Mouse (Mus musculus) lung, embryonic 14.5 days (tissue): ENCODE data around the gene Eif6. TPM values are rescaled to one million over a fixed set of nuclear protein-coding genes. Genes with fewer than 3 reads are reported as not detected.

Experiments used
- ATAC-seq: fragments of 200-750 bp; cut with Nextera tagmentation; 2 replicates; pipeline ENCODE4 v1.8.0; 2017; ENCODE audit warnings: mild to moderate bottlenecking, moderate TSS enrichment, moderate library complexity; ENCODE audit not compliant: insufficient read depth
- DNase-seq: peaks from one replicate; pipeline ENCODE4 v3.0.0-alpha.2; 2015
- H3K27ac ChIP-seq: fragments of 300-500 bp; sonication (generic); 2 replicates; pipeline ENCODE4 v1.5.1; 2014; ENCODE audit warnings: low read depth, mild to moderate bottlenecking, moderate library complexity
- H3K27me3 ChIP-seq: fragments of 300-500 bp; sonication (generic); 2 replicates; pipeline ENCODE4 v1.6.1; 2014; ENCODE audit warnings: low read length, control low read depth; ENCODE audit not compliant: insufficient read depth
- H3K36me3 ChIP-seq: fragments of 300-500 bp; sonication (generic); 2 replicates; pipeline ENCODE4 v1.6.1; 2014; ENCODE audit warnings: control low read depth; ENCODE audit not compliant: insufficient read depth
- H3K4me1 ChIP-seq: fragments of 300-500 bp; sonication (generic); 2 replicates; pipeline ENCODE4 v1.6.1; 2014; ENCODE audit warnings: antibody characterized with exemption, control low read depth; ENCODE audit not compliant: insufficient read depth
- H3K4me2 ChIP-seq: fragments of 300-500 bp; sonication (generic); 2 replicates; pipeline ENCODE4 v1.6.1; 2014; ENCODE audit warnings: mild to moderate bottlenecking
- H3K4me3 ChIP-seq: fragments of 300-500 bp; sonication (generic); 2 replicates; pipeline ENCODE4 v1.5.1; 2014; ENCODE audit warnings: low read depth, low read length
- H3K9ac ChIP-seq: fragments of 300-500 bp; sonication (generic); 2 replicates; pipeline ENCODE4 v1.6.1; 2014
- H3K9me3 ChIP-seq: fragments of 300-500 bp; sonication (generic); 2 replicates; pipeline ENCODE4 v1.6.1; 2016; ENCODE audit warnings: low read depth, low read length, control low read depth
- CTCF ChIP-seq: IDR thresholded peaks from 2 replicates; pipeline ENCODE4 v1.5.1; 2016; ENCODE audit warnings: antibody characterized with exemption, low read depth
- WGBS: fragments of 180-500 bp; shearing (Covaris S2); extraction: QIAGEN DNeasy Blood & Tissue Kit; methylation state at CpG from one replicate; pipeline ENCODE4 v1.1.7; 2014; 5-methylcytosine and 5-hydroxymethylcytosine counted together
- polyA plus RNA-seq: library from polyadenylated mRNA; unstranded; fragments of >200 nt; fragmentation: Nextera tagmentation; extraction: Ambion mirVana; gene quantifications from 2 replicates; pipeline ENCODE4 v1.2.1, GENCODE M21; 2014

Eif6 gene
- polyA plus RNA-seq, 1 experiment from 2014 or later = 179 TPM

DNA sequence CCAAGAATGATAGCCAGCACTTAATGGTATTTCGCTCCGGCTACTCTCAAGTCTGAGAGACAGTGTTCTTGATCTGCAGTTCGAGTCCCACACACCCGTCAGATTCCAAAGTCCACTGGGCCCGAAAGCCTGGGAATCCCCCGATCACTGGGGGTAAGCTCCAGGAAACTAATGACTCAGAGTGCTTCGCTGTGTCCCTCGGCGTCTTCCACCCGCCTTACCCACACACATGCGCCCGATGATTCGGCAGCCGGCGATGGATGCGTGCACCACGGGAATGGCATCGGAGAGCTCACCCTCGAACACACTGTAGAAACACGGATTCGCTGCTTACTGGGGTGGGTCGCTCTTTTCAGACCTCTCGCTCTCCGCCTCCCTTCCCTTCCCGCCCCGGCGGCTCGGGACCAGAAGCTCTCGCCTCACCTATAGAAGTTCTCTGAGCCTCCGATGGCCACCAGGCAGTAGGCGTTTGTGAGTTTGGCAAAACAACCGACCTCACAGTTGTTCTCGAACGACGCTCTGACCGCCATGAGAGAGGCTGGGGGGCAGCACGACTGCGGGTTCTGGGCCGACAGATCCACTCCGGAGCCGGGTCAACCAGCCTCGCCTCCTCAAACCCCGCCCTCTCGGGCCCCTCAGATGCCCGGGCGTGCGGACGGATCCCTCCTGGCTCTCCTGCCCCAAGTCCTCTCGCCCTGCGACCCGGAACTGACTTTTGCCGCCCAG lies 658 bp downstream of the Eif6 start:
- ATAC-seq = 0 out of 2 replicates have a peak, but pooled peaks have one; percentile 0
- Histone ChIP-seq H3K9ac (peak overlapping the region; percentile 80), H3K9me3 (no peaks in the 10 kb centered on the region), H3K4me1 (no peaks in the 10 kb centered on the region; the same call in 1 of the 2 replicates), H3K4me2 (peak overlapping the region; percentile 83), H3K4me3 (peak overlapping the region; percentile 88), H3K27me3 (no peaks in the 10 kb centered on the region), H3K27ac (peak overlapping the region; percentile 82), H3K36me3 (peaks cover 27% of the 10 kb centered on the region)
- 1% methylated on average over 52 of the region's 52 CpGs for WGBS
- peak; percentile 14 for DNase-seq
- TF ChIP-seq CTCF = no peak

DNA sequence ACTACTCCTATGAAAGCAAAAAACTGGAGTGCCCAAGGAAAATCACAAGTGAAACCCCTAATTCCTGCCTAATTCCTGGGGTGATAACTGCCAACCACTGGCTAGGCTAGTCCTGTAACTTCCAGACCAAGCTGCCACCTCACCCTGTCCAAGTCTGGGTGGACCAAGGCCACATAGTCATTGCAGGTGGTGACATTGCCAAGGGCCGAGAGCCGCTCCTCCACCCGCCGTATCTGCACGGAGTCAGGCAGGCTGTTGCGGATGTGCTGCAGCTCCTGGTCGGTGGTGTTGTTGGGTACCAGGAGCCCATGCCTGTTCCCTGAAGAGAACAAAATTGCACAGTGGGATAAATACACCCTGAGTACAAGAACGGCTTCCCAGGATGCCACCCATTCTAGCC lies 3.0 kb downstream of the Eif6 start:
- Histone ChIP-seq H3K9ac (no peak overlapping the region), H3K4me3 (no peak overlapping the region), H3K4me1 (no peaks in the 10 kb centered on the region; the same call in 1 of the 2 replicates), H3K9me3 (no peaks in the 10 kb centered on the region), H3K27ac (no peak overlapping the region), H3K36me3 (peaks cover 45% of the 10 kb centered on the region), H3K27me3 (no peaks in the 10 kb centered on the region), H3K4me2 (no peak overlapping the region)
- no peak for ATAC-seq
- no peak for TF ChIP-seq CTCF
- WGBS = 98% methylated on average over 8 of the region's 8 CpGs
- DNase-seq = no peak

DNA sequence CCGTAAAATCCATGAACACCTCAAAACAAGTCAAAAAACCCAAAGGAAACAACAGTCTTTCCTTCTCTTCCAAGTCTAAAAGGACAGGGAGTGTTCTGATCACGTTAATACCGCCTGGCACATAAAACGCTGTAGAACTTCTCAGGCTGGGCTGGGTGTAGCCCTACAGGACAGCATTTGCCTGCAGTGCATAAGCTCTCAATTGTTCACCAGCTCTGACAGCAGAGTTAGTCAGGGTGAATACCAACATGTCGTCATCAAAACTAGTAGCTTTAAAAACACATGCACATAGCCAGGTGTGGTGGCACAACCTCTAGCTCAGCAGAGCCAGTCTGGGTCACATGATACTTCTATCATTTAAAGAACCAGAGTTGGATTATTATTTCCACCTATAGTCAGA lies 5.9 kb downstream of the Eif6 start:
- no peak overlapping the region for H3K9ac ChIP-seq
- no peak overlapping the region for H3K4me3 ChIP-seq
- H3K36me3 ChIP-seq = peaks cover 45% of the 10 kb centered on the region
- H3K27me3 ChIP-seq = no peaks in the 10 kb centered on the region
- H3K9me3 ChIP-seq = no peaks in the 10 kb centered on the region
- H3K4me2 ChIP-seq = no peak overlapping the region
- 89% methylated on average over 5 of the region's 5 CpGs for WGBS
- no peak for TF ChIP-seq CTCF
- no peak overlapping the region for H3K27ac ChIP-seq
- no peaks in the 10 kb centered on the region for H3K4me1 ChIP-seq
- DNase-seq (no peak), ATAC-seq (no peak)

DNA sequence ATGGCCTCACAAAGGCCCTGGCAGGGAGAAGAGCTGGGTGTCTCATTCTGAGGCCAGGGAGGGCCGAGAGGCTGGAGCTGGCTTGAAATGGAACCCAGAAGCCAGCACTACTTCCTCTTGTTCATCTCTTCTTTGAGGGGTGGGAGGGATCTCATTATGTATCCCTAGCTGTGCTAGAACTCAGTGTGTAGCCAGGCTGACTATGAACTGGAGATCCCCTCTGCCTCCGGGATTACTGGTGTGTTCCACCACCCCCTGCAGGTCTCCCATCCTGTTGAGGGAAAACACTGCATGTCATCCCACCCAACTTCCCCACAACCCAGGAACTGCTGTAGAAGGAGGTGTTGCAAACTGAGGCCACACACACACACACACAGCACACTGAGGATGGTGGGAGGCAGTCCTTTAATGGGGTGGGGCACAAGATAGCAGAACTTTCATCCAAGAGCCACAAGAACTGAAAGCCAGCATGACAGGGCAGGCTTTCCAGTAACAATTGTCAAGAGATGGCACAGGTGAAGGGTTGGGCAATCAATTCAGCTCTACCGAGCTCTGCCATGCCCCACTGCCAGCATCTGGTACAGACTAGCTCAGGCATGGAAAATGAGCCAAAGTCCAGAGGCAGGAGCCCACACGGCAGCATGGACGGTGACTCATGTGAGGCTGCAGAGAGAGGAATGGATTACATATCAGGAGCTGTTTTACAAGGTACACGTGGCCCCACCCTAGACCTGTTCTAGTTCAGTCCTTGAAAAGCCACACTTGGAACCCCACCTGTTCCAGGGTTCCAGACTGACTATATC lies 7.1 kb downstream of the Eif6 start:
- peak overlapping the region; percentile 83; the same call in 1 of the 2 replicates for H3K9ac ChIP-seq
- TF ChIP-seq CTCF = no peak
- no peaks in the 10 kb centered on the region for H3K9me3 ChIP-seq
- ATAC-seq = no peak; the same call in 1 of the 2 replicates
- H3K27me3 ChIP-seq = no peaks in the 10 kb centered on the region
- H3K36me3 ChIP-seq = peaks cover 45% of the 10 kb centered on the region
- peak overlapping the region; percentile 81 for H3K4me2 ChIP-seq
- peak overlapping the region; percentile 60 for H3K27ac ChIP-seq
- H3K4me3 ChIP-seq = peak overlapping the region; percentile 80
- 55% methylated on average over 6 of the region's 6 CpGs for whole genome bisulfite sequencing
- no peak for DNase-seq
- H3K4me1 ChIP-seq = no peaks in the 10 kb centered on the region

DNA sequence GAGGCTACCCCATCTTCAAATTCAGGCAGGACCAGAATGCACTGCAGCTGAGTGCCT lies 7.5 kb downstream of the Eif6 start, which contains the start of gene BC029722:
Gene BC029722, minus strand, starts transcription at position 35 of the 57 bp plus-strand sequence.
- Histone ChIP-seq H3K4me3 (peak within 1 kb of the TSS; percentile 80), H3K4me2 (peak within 1 kb of the TSS; percentile 81), H3K27me3 (no peaks in the 10 kb centered on the region), H3K9ac (peak within 1 kb of the TSS; percentile 83), H3K36me3 (peaks cover 45% of the 10 kb centered on the region), H3K4me1 (no peaks in the 10 kb centered on the region), H3K9me3 (no peaks in the 10 kb centered on the region), H3K27ac (peak within 1 kb of the TSS; percentile 84)
- no peak for DNase-seq
- TF ChIP-seq CTCF = no peak
- no peak for ATAC-seq

DNA sequence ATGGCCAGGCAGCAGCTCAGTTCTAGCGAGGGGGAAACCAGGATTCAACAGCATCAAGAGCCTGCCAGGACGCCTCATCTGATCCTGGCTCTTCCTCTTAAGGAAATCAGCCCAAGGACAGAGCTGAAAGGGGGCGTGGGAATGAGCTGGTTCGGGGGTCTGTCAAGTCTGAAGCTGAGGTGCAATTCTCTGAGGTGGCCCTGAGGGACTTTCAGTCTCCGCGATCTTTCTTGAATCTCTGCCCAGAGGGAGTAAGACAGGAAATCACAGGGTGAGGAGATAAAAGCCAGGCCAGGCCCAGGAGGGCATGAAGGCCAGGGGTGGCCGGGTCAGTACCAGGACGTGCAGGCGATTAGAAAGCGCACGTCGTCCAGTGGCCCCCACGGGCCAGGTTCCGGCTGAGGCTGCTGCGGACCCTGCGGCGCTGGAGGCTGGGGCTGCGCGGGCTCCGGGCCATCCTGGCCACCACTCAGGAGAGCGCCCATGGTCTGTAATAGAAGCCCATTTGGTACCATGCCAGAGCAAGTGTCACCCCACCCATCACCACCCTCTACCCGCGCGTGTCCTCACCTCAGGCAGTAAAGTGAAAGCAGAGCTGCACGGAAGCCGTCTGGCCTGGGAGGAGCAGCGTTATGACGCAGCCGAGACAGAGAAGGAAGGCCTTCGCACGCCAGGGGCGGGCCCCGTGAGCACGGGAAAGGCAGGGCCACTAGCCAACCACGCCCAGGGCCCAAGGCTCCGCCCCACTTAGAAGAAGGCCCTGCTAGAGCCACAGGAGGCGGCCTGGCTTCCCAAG lies 7.9 kb downstream of the Eif6 start:
- ATAC-seq = peak; percentile 96
- Histone ChIP-seq H3K9me3 (no peaks in the 10 kb centered on the region), H3K4me2 (peak overlapping the region; percentile 81), H3K9ac (peak overlapping the region; percentile 83), H3K36me3 (peaks cover 44% of the 10 kb centered on the region), H3K27me3 (no peaks in the 10 kb centered on the region), H3K27ac (peak overlapping the region; percentile 84), H3K4me3 (peak overlapping the region; percentile 80), H3K4me1 (no peaks in the 10 kb centered on the region)
- DNase-seq = peak; percentile 98
- no peak for TF ChIP-seq CTCF
- under 1% methylated on average over 37 of the region's 37 CpGs for WGBS
